Mouse (Mus musculus): Measurements from ENCODE around the gene Rasa2.
"Not testable (repeated sequence)": the region's sequence is repeated elsewhere in the genome, so short reads cannot be mapped to it uniquely, and the experiment has no call there.

Rasa2 gene

DNA sequence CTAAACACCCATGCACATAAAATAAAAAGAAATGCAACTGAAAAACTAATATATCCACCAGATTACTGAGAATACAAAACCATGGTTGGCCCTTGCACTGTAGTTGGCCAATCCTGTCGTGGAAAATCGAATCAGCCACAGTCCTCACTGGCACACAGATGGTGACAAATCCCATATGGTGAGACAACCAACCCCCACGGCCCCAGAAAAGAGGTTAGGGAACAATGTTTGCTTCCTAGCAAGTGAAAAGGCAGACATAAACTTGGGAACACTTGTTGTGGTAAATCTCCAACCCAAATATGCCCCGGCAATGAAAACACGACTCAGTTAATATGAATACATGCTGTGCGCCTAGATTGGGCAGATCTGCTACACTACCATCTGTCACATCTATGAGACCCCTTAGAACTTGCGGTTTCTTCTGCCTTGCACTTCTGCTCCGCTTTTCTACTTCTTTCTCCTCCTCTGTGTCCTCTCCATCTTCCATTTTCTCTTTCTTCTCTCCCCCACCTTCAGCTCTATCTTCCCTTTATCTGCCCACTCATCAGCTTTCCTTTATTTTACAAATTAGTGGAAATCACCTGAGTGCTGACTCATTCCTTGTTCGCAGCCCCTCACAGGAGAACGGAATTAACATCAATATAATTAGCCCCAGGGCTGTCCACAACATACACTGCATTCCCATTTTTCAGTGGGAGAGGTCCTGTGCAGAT lies 101.3 kb downstream of the Rasa2 start:
- DNase-seq (ENCODE audit: low spot score): no peak

DNA sequence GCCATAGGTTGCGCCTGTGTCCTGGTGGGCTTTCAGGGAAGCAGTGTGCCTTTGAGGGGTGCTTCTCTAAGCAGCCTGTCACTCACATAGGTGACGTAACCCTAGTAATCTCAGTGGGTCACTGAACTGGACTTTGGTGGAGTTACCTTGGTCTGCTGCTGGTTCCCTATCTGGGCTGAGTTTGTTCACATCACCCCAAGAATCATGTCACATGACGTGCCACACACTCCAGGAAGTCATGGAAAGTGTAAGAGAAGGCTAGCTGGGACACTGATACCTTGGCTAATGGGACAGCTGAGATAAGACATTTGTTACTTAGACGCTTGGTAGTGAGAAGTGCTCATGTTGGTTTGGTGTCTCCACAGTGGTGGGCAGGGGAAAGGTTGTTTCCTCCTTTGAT lies 105.4 kb downstream of the Rasa2 start:
- no peak for DNase-seq (ENCODE audit: low spot score)

DNA sequence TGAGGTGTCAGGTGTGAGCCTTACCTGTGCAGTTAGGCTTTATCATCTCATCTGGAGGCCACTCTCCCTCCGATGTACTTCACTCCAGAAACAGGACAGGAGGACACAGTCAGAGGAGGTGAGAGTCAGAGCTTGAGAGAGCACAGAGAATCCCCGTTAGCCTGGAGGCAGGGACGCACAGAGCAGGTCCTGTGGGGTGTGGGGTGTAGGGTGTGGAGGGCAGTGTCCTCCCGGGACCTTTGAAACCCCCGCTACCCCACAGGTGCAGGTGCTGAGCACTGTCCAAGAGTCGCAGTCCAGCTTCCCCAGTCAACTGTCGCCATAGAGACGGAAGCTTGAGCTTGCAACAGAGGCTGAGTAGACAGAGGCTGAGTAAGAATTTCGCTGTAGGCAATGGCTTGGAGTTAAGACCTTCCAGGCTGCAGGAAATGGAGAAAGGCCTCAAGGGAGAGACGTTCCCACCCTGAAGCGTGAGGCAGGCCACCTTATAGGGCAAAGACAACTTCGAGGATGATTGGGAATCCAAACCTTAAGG lies 106.4 kb downstream of the Rasa2 start, which contains the start of gene Gm28729:
TSS of gene Gm28729 (minus strand) at position 293 of the 535 bp plus-strand sequence.
- peak; percentile 32 for DNase-seq (ENCODE audit: low spot score)

DNA sequence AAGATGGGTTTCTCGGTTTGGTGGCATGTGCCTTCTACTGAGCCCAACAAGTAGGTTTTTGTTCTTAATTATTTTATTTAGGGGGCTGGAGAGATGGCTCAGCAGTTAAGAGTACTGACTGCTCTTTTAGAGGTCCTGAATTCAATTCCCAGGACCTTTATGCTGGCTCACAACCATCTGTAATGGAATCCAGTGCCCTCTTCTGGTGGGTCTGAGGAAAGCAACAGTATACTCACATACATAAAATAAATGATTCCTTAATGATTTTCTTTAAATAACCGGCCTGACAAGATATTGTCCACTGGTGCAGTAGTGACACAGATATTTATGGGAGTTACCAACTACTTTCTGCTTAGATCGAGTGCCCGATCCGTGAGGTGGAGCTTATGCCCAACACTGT lies 108.3 kb downstream of the Rasa2 start:
- DNase-seq (ENCODE audit: low spot score): no peak

DNA sequence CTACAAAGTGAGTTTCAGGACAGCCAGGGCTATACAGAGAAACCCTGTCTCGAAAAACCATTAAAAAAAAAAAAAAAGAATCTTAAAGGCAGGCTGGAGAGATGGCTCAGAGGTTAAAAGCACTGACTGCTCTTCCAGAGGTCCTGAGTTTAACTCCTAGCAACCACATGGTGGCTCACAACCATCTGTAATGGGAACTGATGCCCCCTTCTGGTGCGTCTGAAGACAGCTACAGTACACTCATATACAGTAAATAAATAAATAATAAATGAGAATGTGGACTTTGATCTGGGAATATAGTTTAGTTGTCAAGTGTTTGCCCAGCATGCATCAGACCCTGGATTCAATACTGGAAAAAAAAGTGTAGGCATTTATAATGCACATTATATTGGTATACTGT lies 109.8 kb downstream of the Rasa2 start:
- DNase-seq (ENCODE audit: low spot score): not testable (repeated sequence)

DNA sequence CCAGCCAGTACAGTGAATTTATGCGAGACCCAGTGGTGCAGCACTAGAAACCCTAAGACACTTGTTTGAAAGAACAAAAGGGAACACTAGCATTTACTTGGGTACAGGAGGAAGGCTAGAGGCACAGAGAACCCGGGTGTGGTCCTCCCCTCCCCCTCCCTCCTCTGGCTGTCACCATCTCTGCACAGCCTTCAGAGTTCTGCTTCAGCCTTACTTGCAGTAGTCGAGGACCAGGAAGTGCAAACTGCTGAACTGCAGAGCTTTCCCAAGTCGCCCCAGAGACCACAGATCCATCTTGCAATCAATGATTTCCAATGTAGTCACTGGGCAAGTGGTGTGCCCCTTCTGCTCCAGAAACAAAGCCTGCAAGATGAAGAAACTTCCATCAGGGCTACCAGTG lies 114.0 kb downstream of the Rasa2 start:
- no peak for DNase-seq (ENCODE audit: low spot score)

DNA sequence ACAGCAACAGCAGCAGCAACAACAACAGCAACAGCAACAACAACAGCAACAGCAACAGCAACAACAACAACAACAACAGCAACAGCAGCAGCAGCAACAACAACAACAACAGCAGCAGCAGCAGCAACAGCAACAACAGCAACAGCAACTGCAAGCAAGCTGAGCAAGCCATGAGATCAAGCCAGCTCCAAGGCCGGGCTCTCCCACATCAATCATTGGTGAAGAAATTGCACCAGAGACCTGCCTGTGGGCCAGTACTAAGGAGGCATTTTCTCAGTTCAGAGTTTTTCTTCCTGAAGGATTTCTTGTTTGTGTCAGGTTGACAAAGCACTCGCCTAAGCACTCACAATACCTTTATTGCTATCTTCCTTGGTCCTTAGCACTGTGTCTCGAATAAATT lies 114.6 kb downstream of the Rasa2 start:
- DNase-seq (ENCODE audit: low spot score): no peak

DNA sequence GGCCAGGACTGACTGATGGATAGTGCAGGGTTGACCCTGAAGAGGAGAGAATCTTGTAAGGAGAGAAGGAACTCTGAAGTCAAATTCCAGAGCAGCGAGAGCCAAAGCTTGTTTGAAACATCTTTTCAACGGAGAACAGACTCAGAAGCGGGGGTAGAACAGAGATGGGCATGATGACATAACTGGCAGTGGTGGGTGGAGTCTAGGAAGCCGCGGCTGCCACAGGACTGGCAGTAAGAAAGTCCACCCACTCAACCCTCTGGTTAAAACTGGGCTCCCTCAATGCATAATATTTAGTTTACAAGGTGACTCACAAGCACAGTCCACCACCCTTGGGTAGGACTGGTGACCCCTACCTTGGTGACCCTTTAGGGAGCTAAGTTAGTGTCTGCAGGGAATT lies 115.7 kb downstream of the Rasa2 start:
- no peak for DNase-seq (ENCODE audit: low spot score)

DNA sequence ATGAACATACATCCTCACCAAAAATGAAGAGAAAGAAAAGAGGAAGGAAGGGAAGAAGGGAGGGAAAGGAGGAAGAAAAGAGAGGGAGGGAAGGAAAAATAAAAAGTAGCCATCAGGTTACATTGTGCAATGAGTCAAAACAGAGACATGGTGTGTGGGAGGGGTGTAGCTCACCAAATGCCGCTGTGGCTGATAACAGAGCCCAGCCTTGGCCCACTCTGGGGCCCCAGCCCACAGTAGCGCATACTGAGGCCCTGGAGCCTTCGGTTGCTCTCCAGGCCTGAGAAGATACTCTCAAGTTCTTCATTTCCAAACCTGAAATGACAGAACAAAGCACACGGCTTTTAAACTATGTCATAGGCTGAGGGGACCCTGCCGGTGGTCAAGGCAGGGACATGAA lies 117.1 kb downstream of the Rasa2 start:
- no peak for DNase-seq (ENCODE audit: low spot score)

DNA sequence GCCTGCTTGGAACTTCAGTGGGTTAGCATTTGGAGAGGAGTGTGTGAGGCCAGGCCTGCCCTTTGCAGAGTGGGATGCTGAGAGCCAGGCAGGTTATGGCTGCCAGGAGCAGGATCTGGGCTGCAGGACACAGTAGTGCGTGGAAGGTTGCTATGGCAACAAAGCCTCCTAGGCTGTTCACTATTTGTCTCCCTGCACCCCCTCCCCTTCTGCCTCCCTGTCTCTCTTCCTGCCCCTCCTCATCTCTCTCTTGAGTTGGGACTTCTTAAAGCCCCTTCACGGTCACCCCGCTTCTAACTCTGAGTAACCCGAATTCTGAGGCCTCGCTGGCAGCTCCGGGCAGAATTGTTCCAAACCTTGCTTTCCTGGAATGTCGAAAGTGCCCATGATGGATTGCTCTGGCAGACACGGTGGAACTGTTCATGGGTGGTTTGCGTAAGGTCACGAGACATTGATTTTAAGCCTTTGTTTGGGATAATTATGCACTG lies 125.4 kb downstream of the Rasa2 start:
- DNase-seq (ENCODE audit: low spot score): peak; percentile 79

DNA sequence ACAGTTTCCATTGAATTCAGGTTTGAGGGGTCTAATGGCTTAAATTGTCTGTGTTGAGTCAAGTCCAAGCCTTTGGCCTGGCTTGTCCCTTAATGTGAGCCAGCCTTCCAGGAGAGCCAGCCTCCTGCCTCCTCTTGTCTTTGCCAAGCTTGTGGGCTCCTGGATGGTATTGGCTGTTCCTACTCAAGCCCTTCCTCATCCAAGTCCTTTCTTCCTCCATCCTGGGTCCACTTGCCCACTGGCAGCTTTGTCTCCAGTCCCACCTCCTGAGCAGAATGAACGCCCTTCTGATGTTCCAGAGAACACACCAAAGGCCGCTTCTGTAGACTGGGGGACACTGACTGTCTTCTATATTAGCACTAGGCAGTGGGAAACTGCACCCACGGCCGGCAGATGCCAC lies 126.3 kb downstream of the Rasa2 start:
- no peak for DNase-seq (ENCODE audit: low spot score)

DNA sequence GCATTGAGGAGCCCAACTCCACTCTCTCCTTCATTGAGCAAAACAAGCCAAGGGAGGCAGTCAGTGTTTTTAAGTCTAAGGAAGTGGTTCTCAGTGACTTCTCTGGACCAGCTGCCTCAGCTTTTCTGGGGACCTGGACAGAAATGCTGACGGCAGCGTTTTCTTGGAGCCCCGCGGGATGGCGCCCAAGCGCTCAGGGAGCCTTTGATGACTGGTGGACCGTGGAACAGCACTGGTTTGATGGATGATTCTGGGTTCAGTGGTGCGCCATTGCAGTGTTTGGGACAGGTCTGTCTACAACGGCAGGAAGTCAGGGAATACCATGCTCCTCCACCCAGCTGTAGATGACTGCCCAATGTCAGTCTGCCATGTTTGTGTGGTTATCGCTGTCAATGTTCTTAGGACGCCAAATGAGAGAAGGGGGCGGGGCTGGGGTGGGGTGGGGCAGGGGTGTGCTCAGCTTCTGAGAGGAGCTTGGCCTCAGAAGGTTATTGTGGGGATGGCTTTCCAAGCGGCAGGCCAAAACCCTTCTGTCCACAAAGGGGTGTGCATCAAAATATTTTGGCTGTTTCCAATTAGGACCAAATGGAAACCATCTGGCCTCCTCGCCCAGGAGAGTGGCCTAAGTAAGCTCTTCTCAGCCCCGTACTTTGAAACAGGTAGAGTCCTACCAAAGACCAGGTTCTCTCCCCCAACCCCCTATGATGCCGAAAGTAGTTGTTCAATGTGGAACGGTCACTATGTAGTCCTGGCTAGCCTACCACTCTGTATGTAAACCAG lies 127.1 kb downstream of the Rasa2 start:
- DNase-seq (ENCODE audit: low spot score): no peak

DNA sequence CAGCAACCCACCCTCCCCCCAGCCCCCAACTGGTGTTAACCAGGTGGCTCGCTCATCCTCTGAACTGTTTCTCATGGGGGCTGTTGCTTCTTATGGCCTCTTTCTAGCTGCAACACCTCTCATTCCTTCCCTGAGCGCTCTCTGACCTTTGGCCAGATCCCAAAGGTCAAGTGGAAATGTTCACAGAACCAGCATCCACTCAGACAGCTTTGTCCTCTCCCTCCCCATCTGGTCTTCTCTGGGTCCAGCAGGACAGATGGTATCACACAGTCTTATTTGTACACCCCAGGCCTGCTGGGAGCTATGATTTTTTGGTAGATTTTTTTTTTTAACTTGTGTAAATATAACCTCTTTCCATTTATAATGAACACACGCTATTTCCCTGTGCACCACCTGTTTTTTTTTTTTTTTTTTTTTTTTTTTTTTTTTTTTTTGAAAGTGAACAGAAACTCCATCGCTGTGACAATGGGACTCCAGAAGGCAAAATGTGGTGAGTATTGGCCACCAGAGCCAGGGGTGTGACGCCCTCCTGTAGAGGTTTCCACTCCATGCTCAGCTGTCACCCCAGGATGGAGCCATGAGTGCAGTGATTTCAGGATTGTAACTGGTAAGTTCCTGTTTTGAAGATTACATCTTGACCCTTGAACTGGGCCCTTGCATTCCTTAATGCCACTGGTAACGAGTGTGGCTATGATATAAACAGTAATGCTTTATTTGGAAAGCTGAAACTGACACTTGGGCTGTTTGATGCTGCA lies 128.4 kb downstream of the Rasa2 start:
- no peak for DNase-seq (ENCODE audit: low spot score)

DNA sequence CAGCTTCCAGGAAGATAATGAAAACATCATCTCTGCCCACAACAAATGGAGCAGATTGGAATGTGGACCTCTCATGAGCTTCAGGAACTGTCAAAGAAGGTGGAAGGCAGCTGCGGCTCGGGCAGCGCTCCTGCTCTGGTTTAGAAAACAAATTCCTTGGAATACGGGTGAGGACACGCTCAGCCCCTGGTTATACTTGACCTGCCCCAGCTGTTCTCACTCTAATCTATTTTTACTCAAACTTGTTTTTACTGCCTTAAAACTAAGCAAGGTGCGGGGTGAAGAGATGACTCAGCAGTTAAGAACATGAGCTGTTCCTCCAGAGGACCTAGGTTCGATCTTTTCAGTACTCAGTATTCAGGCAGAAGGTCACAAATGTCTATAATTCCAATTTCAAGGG lies 130.2 kb downstream of the Rasa2 start:
- no peak for DNase-seq (ENCODE audit: low spot score)

DNA sequence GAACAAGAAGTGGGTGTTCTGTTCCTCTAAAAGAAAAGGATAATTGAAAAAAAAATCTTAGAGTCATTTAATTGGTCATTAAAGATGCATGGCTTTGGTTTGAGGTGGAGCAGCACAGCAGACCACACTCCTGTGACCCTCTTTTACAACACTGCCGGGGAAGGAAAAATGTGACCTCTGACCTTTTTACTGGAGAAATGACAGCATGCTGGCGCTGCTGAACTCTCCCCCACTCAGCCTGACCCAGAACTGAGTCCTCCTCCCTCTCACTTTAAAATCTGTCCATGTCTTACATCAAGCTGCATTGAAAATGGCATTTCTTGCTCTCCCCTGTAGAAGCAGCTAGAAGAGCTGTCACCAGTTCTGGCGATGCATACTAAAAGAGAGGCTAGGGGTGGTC lies 138.2 kb downstream of the Rasa2 start:
- DNase-seq (ENCODE audit: low spot score): peak; percentile 76

DNA sequence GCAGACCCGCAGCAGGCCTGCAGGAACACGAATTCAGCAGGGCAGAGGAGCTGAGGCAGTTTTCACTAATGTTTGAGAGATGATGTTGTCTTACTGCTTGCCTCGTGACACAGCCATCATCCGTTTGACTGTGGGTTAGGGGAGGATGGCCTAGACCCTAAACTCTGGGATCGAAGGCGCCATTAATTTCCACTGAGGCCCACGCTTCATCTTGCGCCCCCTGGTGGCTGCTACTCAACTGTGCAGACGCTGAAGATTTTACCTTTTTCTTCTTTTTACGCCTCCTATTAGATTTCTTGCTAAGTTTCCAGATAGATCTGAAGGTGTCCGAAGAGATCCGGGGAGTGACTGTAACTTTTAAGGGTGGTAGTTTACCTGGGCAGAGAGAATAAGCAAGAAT lies 139.6 kb downstream of the Rasa2 start:
- peak; percentile 75 for DNase-seq (ENCODE audit: low spot score)

All from retina, embryonic 14.5 days (tissue).